Mouse (Mus musculus): ENCODE data around the gene Chtop.

Chtop gene

DNA sequence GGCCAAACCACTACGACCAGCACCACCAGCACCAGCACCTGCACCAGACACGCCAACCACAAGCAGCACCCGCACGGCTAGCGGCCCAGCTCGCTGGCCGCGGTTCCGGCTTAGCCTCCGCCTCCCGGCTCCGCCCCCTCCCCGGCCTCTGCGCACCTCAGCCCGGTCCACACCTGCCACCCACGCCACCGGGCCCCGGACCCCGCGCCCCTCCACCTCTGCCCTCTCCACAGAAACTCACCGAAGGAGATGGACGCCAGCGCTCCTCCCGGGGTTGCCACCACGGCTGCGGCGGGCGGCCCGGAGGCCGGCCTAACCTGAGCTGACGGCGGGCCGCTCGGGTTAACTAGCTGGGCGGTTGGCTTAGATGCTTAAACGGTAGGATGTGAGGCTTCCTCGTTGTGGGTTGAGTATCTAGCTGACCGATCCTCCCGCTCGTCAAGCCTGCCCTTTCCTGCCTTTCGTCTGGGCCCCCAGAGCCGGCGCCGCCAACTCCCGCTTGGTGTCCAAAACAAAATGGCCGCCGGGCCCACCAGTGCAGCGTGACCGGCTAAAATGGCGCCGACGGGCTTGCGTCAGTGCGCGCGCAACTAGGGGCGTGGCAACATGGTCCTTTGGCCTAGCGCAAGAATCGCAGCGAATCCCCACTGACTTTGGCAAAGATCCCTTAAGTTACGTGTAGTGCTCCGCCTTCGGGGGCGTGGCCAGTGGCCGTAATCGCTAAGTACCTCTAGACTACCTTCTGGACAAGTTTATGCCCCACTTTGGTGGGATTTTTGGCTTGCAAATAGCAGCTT is at the start of gene Chtop:
Gene Chtop, minus strand, starts transcription at position 549 of the 797 bp plus-strand sequence.
- DNase-seq (ENCODE audit: low spot score in 2 of 2) = peak; percentile 99

DNA sequence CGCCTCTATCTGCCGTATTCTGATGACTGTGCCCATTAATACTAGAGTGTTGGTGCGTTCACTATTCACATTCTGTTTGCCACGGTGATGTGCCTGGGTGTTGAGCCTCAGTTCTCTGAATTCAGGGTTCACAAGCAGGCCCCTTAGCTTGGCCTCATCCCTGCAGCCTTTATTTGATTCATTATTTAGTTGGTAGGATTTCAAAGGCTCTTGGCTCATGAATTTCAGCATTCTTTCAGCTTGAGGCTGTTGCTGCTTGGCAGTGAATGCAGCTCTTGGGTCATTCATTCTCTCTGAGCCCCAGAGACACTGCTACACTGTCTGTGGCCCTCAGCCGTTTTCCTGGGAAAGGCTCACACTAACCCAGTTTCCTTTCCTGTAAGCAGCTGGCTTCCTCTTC is 46.7 kb upstream of the Chtop start:
- peak; percentile 34 to 39 for DNase-seq (ENCODE audit: low spot score in 2 of 2)

DNA sequence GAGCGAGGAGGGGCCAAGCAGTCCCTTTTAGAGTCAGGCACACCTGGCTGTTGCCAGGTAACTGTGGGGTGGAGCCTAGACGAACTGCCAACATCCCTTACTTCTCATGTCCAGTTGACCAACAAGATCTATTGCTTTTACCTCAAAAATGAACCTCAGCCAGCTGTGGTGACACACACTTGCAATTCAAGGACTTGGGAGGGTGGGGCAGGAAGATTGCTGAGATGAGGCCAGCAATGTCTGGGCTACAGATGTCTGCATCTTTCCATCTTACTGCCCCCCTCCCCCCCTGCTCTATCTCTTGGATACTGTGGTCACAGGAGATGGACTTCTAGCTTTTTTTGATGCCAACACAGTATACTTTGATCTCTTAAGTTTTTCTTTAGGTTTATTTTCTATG is 42.9 kb upstream of the Chtop start:
- no peak for DNase-seq (ENCODE audit: low spot score in 2 of 2)

DNA sequence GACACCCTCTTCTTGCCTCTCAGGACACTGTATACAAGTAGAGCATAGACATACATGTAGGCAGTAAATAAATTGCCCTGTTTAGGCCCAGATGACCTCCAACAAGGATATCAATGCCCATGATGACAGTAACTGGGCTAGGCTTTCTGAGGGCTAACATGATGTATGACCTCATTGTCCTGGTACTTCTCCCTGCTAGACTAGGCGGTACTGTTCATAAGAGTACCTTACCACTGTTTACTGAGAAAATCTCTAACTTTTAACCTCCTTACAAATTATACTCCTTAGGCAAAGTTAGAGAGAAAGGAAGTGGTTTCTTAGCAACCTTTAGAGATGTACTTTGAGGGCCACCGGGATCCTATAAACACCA is 41.1 kb upstream of the Chtop start:
- no peak for DNase-seq (ENCODE audit: low spot score in 2 of 2)

DNA sequence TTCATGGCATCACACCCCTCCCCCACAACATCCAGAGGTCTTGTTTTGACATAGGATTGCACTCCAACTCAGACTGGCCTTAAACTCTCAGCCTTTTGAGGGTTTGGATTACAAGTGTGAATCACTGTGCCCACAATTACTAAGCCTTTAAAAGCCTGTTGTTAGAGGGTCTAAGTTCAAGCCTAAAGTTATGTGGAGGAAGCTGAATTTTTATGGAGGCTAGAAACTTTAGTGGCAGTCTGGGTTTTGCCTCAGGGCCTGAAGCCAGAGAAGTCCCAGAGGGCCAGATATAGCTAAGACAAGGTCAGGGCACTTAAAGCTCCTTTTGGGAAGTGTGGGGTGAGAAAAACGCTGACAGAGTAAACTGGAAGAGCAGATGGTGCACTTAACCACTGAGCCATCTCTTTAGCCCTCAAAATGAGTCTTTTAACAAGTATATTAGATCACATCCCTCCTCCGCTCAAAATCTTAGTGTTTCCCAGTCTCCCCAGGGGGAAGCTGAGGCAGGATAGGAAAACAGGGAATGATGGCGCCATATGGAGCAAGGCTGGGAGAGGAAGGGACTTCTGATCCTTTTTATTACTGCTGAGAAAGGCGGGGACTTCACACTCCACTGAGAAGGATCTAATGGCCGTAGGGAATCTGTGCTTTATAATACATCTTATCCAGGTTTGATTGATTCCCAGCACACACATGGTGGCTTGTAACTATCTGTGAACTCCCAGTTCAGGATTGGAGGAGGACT is 40.5 kb upstream of the Chtop start:
- DNase-seq (ENCODE audit: low spot score in 2 of 2) = no peak

DNA sequence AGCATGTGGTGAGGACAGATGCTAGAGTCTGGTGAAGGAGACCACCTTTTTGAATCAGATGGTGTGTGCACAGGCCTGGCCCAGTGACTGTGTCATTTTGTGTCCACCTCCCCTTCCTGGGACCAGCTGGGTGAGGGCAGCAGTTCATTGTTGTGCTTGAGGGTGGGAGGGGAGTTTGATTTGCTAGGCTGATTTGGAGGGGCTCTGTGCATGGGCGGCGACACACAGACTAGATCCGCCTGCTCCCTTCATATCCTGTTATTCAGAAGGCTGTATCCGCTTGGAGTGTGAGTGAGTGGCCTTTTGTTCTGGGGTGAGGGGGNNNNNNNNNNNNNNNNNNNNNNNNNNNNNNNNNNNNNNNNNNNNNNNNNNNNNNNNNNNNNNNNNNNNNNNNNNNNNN is 31.6 kb upstream of the Chtop start:
- peak; percentile 65 to 83 for DNase-seq (ENCODE audit: low spot score in 2 of 2)

DNA sequence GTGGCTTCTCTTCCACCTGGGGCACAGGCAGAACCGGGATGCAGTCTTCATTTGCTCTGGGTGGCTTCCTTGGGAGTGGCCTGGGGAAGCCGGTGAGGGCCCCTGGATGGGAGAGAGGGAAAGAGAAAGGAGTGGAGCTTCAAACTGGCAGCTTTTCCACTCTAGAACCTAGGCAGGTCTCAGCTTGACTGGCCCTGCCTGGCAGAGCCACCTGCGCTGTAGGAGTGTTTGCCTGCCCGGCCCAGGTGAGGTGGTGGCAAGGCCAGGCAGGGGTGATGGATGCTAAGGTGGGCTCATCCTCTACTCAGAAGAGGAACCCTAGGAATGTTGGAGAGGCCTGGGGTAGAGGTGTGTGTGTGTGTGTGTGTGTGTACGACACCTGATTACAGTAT is 28.6 kb upstream of the Chtop start:
- DNase-seq (ENCODE audit: low spot score in 2 of 2) = no peak

DNA sequence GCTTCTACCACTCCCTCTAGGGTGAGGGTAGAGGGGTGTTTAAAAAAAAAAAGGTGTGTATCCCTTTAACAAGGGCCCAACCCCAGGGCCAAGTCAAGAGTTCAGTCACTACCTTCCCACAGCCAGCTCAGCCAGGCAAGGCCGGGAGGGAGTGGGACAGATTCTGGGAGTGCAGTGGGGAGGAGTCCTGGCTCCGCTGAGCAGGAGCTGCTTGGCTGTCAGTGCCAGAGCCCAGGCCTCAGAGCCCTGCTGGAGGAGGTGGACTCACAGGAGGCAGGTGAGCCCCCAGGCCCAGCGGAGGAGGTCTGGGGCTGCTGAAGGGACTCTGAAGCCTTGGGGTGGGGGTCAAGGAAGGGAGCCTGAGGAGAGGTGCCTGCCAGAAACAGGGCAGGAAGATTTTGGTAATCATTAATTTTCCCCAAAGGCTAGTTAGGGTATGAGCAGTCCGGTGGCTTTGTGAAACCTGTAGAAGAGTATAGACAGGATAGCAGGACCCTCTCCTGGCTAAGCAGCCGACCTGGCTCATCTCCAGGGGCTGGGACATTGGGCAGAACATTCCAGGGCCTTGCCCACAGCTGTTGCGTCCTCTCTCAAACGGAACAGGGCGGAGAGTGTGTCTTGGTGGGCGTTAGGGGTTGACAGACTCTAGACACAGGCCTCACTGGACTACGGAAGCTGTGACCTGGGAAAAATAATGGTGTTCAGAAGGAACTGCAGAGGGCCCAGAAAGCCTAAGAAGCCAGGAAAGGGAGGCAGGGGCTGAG is 28.0 kb upstream of the Chtop start, which contains the start of gene S100a16:
Gene S100a16, plus strand, starts transcription at position 114 of the 764 bp plus-strand sequence.
- peak; percentile 89 for DNase-seq (ENCODE audit: low spot score in 2 of 2)

DNA sequence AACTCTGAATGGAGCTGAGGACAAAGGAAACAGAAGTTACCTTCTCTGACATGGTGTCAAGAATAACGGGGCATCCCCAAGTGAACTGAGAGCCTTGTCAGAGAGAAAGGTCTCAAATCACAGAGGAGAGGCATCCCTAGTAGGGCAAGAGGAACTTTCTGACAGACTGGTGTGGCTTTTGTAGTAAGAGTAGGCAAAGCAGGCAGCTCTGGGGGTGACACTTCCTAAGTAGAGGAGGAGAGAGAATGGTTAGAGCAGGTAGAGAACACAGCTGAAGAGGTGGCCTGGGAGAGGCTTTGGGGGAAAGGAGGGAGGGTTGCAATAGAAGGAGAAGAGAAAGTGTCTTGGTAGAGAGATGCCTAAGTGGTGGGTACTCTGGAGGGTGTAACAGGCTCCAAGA is 26.1 kb upstream of the Chtop start:
- DNase-seq (ENCODE audit: low spot score in 2 of 2) = no peak

DNA sequence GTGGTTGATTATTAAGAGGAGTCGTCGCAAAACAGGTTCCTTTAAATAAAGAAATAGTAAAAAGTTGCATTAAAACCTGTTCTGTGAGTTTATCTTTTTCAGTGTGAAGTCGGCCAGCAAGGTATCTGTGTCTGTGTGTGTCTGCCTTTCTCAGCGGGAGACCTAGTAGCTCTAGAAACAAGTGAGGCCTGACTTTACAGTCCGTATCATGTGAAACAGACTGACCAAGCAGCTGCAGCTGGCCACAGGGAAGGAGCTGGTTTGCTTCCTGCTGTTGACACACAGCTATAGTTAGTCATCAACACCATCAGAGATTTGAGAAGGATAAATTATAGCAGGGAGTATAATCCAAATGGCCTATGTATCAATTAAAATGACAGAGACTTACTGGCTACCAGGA is 22.4 kb upstream of the Chtop start:
- no peak for DNase-seq (ENCODE audit: low spot score in 2 of 2)

DNA sequence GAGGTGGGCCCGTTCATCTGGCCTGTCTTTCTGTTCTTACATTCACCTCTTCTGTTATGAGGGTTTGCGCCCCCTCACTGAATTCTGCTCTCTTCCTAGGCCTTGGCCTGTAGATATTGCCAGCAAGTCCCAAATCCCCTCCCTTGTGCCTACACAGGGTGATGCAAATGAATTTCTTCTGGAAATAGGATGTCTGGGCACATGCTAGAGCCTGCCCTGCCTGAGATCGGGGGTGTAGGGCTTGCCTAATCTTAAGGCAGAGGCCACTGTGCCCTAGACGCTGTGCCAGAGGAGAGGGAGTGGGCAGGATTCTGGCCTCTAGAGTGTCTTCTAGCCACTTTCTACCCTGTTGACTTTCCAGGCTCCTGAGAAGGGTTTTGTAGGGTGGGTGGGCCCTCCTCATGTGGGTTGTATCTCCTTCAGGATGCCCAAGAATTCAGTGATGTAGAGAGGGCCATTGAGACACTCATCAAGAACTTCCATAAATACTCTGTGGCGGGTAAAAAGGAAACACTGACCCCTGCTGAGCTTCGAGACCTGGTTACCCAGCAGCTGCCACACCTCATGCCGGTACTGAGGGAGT is 18.1 kb upstream of the Chtop start:
- DNase-seq (ENCODE audit: low spot score in 2 of 2) = no peak

DNA sequence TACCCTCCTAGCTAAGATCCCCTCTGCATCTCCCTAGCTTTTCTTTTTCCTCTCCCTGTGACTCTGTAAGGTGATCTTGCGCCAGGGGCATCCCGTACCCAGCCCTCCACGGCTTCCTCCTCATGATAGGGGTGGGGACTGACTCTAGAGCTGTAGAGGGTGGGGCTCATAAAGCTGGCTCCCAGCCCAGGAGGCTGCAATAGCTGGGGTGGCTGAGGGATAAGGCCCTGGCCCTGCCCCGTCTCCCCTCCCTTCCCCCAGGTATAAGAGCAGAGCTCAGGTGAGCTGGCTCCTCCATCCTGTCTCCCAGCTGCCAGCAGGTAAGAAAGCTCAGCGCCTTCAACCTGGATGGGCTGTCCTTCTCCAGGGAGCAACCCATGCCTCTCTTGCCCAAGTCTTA is 17.3 kb upstream of the Chtop start, which contains the start of gene S100a14:
Gene S100a14, plus strand, starts transcription at position 277 of the 400 bp plus-strand sequence.
- DNase-seq (ENCODE audit: low spot score in 2 of 2) = no peak

DNA sequence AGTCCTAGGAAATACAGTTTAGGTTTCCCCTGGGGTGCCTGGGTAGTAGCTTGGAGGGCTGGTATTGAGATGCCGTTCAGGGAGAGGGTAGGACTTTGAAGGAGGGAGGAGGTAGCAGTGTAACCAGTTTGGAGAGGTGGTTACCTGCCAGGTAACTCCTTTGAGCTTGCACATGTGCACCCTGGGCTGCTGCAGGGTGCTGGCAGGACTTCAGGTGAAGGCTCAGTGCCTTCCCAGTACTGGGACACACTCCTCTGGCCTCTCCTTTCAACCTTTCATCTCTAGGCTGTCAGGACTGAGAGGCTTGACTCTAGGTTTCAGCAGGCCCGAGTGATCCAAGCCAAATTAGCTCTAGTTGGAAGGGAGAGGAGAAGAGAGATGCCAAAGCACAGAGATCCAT is 16.8 kb upstream of the Chtop start:
- no peak for DNase-seq (ENCODE audit: low spot score in 2 of 2)

DNA sequence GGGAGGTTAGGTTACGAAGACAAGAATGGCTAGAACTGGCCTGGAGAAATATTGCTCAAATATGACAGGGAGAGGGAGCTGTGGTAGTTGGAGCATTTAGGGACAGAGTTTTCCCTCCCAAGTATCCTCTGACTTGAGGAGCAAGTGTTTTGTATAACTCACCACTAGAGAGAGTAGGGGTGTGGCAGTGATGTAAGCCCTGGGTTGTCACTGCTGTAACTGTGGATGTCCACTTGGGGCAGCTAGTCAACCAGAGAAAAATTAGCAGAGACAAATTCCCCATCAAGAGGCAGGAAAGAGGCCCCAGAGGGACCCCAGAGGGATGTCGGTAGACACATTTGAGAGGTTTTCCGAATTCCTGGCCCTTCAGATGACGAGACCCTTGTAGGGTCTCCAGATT is 16.1 kb upstream of the Chtop start:
- peak; percentile 76 to 79 for DNase-seq (ENCODE audit: low spot score in 2 of 2)

DNA sequence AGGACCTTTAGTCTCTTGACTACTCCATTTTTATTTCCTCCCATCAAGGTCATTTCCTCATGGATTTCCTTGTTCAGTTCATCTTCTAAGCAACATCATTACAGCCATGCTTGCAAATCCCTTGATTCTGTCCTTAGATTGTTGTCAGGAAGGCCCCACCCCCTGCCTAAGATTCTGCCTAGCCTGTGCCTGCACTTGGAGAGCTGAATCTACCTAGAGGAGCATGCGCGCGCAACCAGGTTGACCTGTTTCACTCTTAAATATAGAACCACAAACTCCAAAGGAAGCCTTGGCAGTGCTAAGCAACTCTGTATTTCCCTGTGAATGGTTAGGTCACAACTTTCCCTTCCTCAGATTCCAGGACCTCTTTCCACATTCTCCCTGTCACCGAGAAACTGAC is 8.4 kb upstream of the Chtop start:
- DNase-seq (ENCODE audit: low spot score in 2 of 2) = no peak

DNA sequence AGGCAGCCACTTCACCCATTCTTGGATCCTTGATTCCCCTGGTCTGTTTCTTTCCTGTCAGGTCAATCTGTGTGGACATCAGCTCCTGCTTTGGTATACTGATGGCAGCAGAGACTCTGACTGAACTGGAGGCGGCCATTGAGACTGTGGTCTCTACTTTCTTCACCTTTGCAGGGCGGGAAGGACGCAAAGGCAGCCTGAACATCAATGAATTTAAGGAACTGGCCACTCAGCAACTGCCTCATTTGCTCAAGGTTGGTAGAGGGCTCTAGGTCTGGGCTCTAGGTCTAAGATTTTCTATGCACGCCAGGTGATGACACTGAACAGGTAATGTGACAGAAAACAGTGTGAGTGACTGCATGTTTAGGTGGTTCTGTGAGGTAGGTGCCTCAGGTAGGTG is 6.5 kb upstream of the Chtop start:
- DNase-seq (ENCODE audit: low spot score in 2 of 2) = no peak

DNA sequence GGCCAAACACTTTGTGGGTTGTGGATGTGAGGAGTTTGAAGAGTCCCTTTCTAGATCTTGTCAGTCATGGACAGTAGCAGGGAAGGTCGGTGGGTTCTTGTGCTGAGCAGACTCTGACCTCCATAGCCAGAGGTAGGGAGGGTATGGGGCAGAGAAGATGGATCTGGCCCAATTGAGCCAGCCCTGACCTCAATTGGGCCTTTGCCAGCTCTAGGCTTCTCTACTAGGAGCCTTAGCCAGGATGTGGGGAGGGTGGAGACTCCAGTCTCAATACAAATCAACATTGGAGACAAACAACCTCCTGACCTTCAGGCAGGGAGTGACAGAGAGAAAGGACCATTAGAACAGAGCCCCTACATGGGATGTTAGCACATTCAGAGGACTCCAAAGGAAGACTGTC is 5.9 kb upstream of the Chtop start:
- peak; percentile 54 to 65 for DNase-seq (ENCODE audit: low spot score in 2 of 2)

DNA sequence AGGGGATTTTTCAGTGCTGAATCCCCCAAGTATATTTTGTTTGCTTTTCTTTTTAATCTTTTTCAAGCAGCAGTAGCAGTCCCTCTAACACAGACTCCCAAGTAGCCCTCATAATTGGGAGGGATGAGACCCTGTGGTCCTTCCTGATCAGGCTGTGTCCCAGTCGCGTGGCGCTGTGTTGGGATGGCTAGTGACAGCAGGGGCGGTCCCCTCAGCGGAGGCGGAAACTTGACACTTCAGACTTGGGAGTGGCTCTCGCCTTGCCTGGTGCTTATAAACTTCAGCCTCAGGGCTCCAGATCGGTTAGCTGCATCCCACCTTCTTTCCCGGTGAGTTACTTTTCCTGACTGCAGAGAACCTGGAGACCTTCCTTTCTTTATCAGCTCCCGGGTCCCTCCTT is 5.4 kb upstream of the Chtop start:
- peak; percentile 80 to 81 for DNase-seq (ENCODE audit: low spot score in 2 of 2)

DNA sequence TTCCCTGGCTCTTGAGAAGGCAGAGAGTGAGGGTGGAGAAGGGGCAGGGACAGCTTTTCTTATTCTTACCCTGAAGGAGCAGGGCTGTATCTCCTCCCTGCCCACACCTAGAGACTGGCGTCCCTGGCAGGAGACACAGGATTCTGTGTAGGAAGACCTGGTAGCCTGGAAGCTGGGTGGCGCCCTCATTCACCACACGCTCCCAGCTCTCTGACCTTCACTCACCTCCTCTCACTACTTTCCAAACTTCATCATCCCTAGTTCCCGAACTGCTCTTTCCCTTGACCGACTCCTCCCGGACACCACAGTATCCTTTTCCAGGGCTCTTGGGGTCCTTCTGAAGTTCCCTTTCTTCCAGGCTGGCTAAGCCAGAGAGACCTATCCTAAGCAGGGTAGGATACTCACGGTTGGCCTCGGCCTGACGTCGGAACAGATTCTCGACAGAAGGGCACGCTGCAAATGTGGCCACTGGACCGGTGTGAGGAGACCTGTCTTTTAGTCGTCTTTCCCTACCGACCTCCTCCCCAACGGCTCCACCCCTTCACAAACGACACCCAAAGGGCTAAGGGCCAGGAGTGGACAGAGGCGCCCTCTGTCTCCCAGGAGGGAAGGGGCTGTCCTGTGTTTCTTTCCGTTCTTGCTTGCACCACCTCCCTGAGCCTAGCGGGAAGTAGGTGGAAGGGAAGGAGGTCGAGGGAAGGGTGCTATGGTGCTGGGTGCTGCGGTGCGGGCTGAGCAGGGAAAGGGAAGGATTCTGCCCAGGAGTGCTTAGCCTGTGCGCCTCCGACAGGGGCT is 4.7 kb upstream of the Chtop start, which contains the start of the genes S100a1 and S100a13:
Gene S100a1, minus strand, starts transcription at position 597 of the 795 bp plus-strand sequence.
Gene S100a13, plus strand, starts transcription at position 640 of the 795 bp plus-strand sequence.
- DNase-seq (ENCODE audit: low spot score in 2 of 2) = peak; percentile 87 to 89

DNA sequence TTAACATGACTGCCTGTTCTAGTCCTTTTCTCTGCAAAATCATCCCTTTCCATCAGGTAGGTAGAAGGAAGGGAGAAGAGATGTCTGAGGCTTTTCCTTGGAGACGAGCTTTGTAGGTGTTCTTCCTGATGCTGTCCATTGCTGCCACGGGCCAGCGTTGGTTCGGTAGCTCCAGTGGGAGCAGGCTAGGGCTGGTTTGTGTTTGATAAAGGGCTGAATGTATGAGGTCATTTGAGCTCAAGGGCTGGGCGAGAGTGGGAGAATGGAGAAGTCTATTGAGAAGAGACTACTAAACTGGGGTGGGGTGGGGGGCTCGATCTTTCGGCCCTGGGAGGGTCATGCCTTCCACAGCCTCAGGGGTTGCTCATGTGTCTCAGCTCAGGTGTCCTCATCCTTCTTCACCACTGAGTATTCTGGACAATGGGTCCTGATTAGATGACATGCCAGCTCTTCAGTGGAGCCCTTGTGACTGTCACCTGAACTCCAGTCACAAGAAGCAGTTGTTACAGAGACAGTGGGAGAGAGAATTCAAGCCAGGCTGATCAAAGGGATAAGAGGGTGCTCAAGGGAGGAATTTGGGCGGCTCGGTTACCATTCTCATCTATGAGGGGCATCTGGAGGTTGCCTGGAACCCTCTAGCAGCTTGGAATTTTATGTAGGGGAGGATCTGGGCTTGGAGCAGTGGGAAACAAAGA is 3.8 kb upstream of the Chtop start:
- DNase-seq (ENCODE audit: low spot score in 2 of 2) = no peak
